Mouse (Mus musculus) heart, embryonic 14.5 days (tissue): ENCODE data around the gene Fam213a. TPM values are rescaled to one million over a fixed set of nuclear protein-coding genes. Genes with fewer than 3 reads are reported as not detected.
A peak's percentile ranks its signal among the peaks of the same experiment; 100 is the strongest.

Source experiments
- ATAC-seq: fragments of 200-750 bp; cut with Nextera tagmentation; 2 replicates; pipeline ENCODE4 v1.8.0; 2017; ENCODE audit warnings: low read depth, moderate TSS enrichment; ENCODE audit not compliant: insufficient number of reproducible peaks, insufficient read depth, low FRiP score
- H3K27ac ChIP-seq, 2 experiments: fragments of 200-500 bp in 1 of 2; fragments of 300-500 bp in 1 of 2; sonication (generic) in 1 of 2; replicated peaks in 1 of 2; 2 replicates each; pipeline ENCODE4 v1.5.1; 2012 to 2014; ENCODE audit warnings: low read depth in 2 of 2, low read length in 2 of 2, control low read depth in 1 of 2, mild to moderate bottlenecking in 1 of 2, mixed read lengths in 1 of 2; ENCODE audit not compliant: control insufficient read depth in 1 of 2, insufficient read depth in 1 of 2
- H3K27me3 ChIP-seq: fragments of 300-500 bp; sonication (generic); 2 replicates; pipeline ENCODE4 v1.6.1; 2014; ENCODE audit warnings: mild to moderate bottlenecking, low read length, control low read depth; ENCODE audit not compliant: control insufficient read depth, insufficient read depth
- H3K36me3 ChIP-seq: fragments of 300-500 bp; sonication (generic); 2 replicates; pipeline ENCODE4 v1.6.1; 2014; ENCODE audit warnings: mild to moderate bottlenecking, control low read depth, low read length, mixed read lengths; ENCODE audit not compliant: control insufficient read depth, insufficient read depth
- H3K4me1 ChIP-seq, 2 experiments: fragments of 200-500 bp in 1 of 2; fragments of 300-500 bp in 1 of 2; sonication (generic) in 1 of 2; 2 replicates each; pipeline ENCODE4 v1.6.1; 2012 to 2014; ENCODE audit warnings: low read length in 2 of 2, control low read depth in 1 of 2, mixed read lengths in 1 of 2; ENCODE audit not compliant: control insufficient read depth in 2 of 2, insufficient read depth in 2 of 2
- H3K4me2 ChIP-seq: fragments of 300-500 bp; sonication (generic); 2 replicates; pipeline ENCODE4 v1.6.1; 2014; ENCODE audit warnings: mild to moderate bottlenecking, low read length
- H3K4me3 ChIP-seq, 2 experiments: fragments of 200-500 bp in 1 of 2; fragments of 300-500 bp in 1 of 2; sonication (generic) in 1 of 2; 2 replicates each; pipeline ENCODE4 v1.5.1; 2012 to 2014; ENCODE audit warnings: low read length in 2 of 2, mild to moderate bottlenecking in 2 of 2, control low read depth in 1 of 2, low read depth in 1 of 2, moderate library complexity in 1 of 2; ENCODE audit not compliant: control insufficient read depth in 1 of 2, insufficient read depth in 1 of 2
- H3K9ac ChIP-seq: fragments of 300-500 bp; sonication (generic); 2 replicates; pipeline ENCODE4 v1.6.1; 2014; ENCODE audit warnings: mild to moderate bottlenecking, low read length
- H3K9me3 ChIP-seq: fragments of 300-500 bp; sonication (generic); 2 replicates; pipeline ENCODE4 v1.6.1; 2016; ENCODE audit warnings: low read length, control low read depth; ENCODE audit not compliant: control insufficient read depth
- WGBS: fragments of 180-500 bp; shearing (Covaris S2); extraction: QIAGEN DNeasy Blood & Tissue Kit; methylation state at CpG from one replicate; pipeline ENCODE4 v1.1.7; 2014; 5-methylcytosine and 5-hydroxymethylcytosine counted together
- polyA plus RNA-seq: library from polyadenylated mRNA; unstranded; fragments of >200 nt; fragmentation: Nextera tagmentation; extraction: Ambion mirVana; gene quantifications from 2 replicates; pipeline ENCODE4 v1.2.1, GENCODE M21; 2014

Gene Fam213a
- polyA plus RNA-seq, 1 experiment from 2014 or later = 46.7 TPM

DNA sequence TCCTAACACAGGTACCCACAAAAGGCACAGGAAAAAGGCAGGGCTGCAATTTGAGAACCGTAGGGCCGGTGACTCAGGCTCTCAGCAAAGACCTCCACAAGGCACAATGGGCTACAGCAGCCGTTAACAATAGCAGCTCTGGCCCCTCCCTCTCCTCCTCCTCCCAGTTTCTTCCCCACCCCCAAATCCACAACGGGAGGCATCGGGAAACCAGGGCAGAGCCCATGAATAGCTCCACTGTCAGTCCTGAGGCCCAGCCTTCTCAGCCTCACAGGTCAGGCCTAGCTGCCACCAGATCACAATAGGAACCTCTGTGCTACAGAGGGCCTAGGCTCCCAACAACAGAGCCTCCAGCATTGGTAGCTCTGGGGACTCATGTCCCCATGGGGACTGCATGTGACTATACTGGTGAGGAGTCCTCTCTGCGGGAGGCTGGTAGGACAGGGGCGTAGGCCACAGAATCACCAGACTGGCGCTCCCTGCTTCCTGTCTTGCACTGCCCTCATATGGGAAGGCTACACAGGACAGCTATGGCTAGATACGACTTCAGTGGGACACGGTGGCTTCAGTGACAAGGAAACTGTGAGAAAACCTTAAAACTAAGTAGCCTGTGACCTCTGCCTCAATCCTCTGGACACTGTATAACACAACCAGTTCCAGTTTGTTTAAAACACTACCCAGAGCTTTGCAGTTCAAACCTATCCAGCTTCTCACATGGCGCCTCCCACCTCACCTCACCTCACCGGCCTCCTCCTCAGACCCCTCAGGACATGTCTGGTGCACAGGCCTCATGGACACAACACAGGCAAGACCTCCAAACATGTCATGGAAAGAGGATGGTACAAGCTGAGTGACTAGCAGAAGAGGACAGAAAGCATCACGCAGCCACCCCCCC is 57.1 kb downstream of the Fam213a start:
- peak overlapping the region; percentile 75 to 86 for H3K27ac ChIP-seq
- peak overlapping the region; percentile 49 for H3K4me2 ChIP-seq
- no peaks in the 10 kb centered on the region for H3K9me3 ChIP-seq
- 33% methylated on average over 13 of the region's 13 CpGs for WGBS
- no peak overlapping the region for H3K4me3 ChIP-seq
- H3K4me1 ChIP-seq = peaks cover 40 to 58% of the 10 kb centered on the region in 2 experiments
- H3K27me3 ChIP-seq = no peaks in the 10 kb centered on the region
- no peaks in the 10 kb centered on the region for H3K36me3 ChIP-seq
- peak; percentile 73 for ATAC-seq
- H3K9ac ChIP-seq = peak overlapping the region; percentile 61

DNA sequence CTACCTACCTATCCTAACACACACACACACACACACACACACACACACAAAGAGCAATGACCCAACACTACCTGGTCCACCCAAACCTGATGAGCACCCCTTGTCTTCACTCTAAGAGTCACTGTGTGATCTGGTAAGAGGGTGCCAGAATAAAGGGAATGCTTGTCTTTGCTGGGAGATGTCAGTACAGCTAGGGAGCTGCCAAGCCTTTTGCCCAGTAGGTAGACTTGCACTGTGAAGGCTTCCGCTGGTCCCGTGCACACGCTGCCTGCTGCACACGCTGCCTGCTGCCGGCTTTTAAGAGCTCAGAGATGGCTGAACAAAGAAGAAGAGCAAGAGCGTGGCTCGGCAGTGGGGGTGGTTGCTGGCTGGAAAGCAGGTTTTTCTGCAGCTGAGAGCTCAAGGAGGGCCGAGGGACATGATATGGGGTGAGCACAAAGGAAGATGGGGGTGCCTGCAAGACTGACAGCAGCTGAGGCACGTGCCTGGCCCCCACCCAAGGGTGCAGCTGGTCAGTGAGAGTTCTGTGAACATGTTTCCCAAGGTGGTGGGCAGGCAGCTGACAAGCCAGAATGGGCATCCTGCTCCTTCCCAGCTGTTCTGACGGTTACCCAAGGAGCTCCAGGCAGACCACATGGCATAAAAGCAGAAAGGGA is 57.9 kb downstream of the Fam213a start:
- Histone ChIP-seq H3K27ac (peak overlapping the region; percentile 75 to 86), H3K4me2 (peak overlapping the region; percentile 49), H3K9ac (peak overlapping the region; percentile 61), H3K4me3 (no peak overlapping the region), H3K27me3 (no peaks in the 10 kb centered on the region), H3K36me3 (no peaks in the 10 kb centered on the region), H3K4me1 (peaks cover 40 to 59% of the 10 kb centered on the region in 2 experiments), H3K9me3 (no peaks in the 10 kb centered on the region)
- WGBS = 26% methylated on average over 10 of the region's 10 CpGs
- ATAC-seq = peak; percentile 15; the same call in 1 of the 2 replicates

GRCm38 (mm10) chr14:40955146-40955545 is 58.4 kb downstream of the Fam213a start:
- H3K27ac ChIP-seq = peak overlapping the region; percentile 75 to 86; a peak in 3 of 4 replicates
- 60% methylated on average over 1 of the region's 1 CpGs for WGBS
- no peaks in the 10 kb centered on the region for H3K9me3 ChIP-seq
- no peak for ATAC-seq
- no peaks in the 10 kb centered on the region for H3K27me3 ChIP-seq
- peaks cover 38 to 60% of the 10 kb centered on the region in 2 experiments for H3K4me1 ChIP-seq
- no peaks in the 10 kb centered on the region for H3K36me3 ChIP-seq
- no peak overlapping the region for H3K9ac ChIP-seq
- H3K4me3 ChIP-seq = no peak overlapping the region
- H3K4me2 ChIP-seq = peak overlapping the region; percentile 49

DNA sequence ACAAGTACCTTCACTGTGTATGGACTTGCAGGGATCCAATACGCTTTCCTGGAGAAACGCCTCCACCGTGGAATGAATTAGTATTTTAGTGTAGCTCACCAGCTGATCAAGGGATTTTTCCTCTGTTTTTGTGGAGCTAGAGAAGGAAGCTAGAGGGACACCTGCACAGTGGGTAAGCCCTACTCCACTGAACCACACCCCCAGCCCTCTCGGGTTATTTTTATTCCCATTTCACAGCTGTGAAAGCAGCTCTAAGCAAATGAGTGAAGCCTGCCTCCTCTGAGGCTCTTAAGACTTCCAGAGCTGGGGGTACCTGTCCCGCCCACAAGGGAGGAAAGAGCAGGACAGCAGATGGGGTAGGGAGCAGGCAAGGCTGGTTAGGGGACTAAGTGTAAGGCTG is 60.2 kb downstream of the Fam213a start:
- no peak overlapping the region for H3K4me2 ChIP-seq
- no peaks in the 10 kb centered on the region for H3K27me3 ChIP-seq
- 75% methylated on average over 5 of the region's 5 CpGs for WGBS
- H3K27ac ChIP-seq = no peak overlapping the region
- no peaks in the 10 kb centered on the region for H3K9me3 ChIP-seq
- no peak overlapping the region for H3K4me3 ChIP-seq
- H3K36me3 ChIP-seq = no peaks in the 10 kb centered on the region
- peaks cover 27 to 43% of the 10 kb centered on the region in 2 experiments for H3K4me1 ChIP-seq
- no peak overlapping the region for H3K9ac ChIP-seq
- ATAC-seq = no peak

GRCm38 (mm10) chr14:40952715-40953114 is 60.9 kb downstream of the Fam213a start:
- H3K9ac ChIP-seq = no peak overlapping the region
- whole genome bisulfite sequencing = 67% methylated on average over 2 of the region's 2 CpGs

DNA sequence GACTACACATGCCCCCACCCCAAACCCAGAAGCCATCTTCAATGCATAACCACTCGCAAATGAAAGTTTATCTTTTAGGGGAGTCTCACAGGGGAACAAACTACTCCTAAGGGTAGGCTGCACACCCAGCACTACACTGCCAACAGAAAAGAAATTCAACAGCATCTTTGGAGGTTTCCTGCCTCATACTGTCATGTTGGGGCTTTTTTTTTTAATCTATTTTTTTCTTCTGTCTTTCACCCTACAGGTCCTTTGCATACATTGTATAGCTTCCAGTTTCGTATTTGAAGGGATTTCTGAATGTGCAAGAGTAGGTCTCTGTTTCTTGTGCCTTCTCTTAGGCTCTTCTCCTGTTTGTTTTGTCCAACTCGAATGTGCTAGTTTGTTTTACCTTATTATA is 61.3 kb downstream of the Fam213a start:
- no peak overlapping the region for H3K4me3 ChIP-seq
- no peak overlapping the region for H3K27ac ChIP-seq
- H3K4me2 ChIP-seq = no peak overlapping the region
- H3K9me3 ChIP-seq = no peaks in the 10 kb centered on the region
- H3K4me1 ChIP-seq = peaks cover 31 to 43% of the 10 kb centered on the region in 2 experiments
- H3K36me3 ChIP-seq = no peaks in the 10 kb centered on the region
- ATAC-seq = no peak
- no peaks in the 10 kb centered on the region for H3K27me3 ChIP-seq
- 78% methylated on average over 3 of the region's 3 CpGs for WGBS
- no peak overlapping the region for H3K9ac ChIP-seq

More at GRCm38 (mm10) chr14:40952715-40953114, 60.9 kb downstream of the Fam213a start:
- ATAC-seq = no peak
- Histone ChIP-seq H3K27ac (no peak overlapping the region), H3K9me3 (no peaks in the 10 kb centered on the region), H3K36me3 (no peaks in the 10 kb centered on the region), H3K4me3 (no peak overlapping the region), H3K4me1 (peaks cover 28 to 43% of the 10 kb centered on the region in 2 experiments), H3K4me2 (no peak overlapping the region), H3K27me3 (no peaks in the 10 kb centered on the region)

GRCm38 (mm10) chr14:40949730-40950614 is 63.6 kb downstream of the Fam213a start:
- Histone ChIP-seq H3K36me3 (no peaks in the 10 kb centered on the region), H3K4me3 (no peak overlapping the region), H3K27ac (0 out of 4 replicates have a peak overlapping the region, but pooled peaks of 1 of the 2 experiments have one; percentile 24), H3K9ac (no peak overlapping the region), H3K9me3 (no peaks in the 10 kb centered on the region), H3K27me3 (no peaks in the 10 kb centered on the region), H3K4me2 (no peak overlapping the region), H3K4me1 (peaks cover 12 to 22% of the 10 kb centered on the region in 2 experiments)
- ATAC-seq = no peak
- WGBS = 81% methylated on average over 7 of the region's 7 CpGs
